Mouse (Mus musculus): Measurements from ENCODE around the gene Kcnk18. TPM values are rescaled to one million over a fixed set of nuclear protein-coding genes. Genes with fewer than 3 reads are reported as not detected.

Kcnk18 gene
- not detected in 2 replicates for polyA plus RNA-seq (2012; rRNA removed)

DNA sequence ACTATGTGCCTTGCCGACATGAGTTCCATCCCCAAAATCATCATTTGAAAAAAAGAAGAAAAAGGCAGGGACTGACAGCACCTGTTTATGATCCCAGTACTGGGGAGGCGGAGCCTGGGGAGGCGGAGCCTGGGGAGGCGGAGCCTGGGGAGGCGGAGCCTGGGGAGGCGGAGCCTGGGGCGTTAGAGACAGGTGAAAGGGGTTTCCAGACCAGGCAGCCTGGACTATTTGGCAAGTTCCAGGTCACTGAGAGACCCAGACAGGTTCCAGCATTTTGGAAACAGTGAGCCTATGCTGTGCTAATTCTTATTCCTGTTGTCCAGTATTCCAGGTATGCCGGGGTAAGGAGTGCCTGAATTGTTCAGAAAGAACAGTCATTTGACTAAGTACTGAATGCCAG is at the start of gene Kcnk18:
Gene Kcnk18, plus strand, starts transcription at position 224 of the 400 bp plus-strand sequence.
- DNase-seq (ENCODE audit: low read depth): no peak
- TF ChIP-seq POLR2A (IDR thresholded peaks at IDR 0.05; ENCODE audit: borderline replicate concordance, extremely low read depth, insufficient read depth, insufficient read length, poor library complexity, severe bottlenecking): no peak
- no peak for TF ChIP-seq CTCF (IDR thresholded peaks at IDR 0.05; ENCODE audit: borderline replicate concordance, extremely low read depth, insufficient read depth, insufficient read length)

DNA sequence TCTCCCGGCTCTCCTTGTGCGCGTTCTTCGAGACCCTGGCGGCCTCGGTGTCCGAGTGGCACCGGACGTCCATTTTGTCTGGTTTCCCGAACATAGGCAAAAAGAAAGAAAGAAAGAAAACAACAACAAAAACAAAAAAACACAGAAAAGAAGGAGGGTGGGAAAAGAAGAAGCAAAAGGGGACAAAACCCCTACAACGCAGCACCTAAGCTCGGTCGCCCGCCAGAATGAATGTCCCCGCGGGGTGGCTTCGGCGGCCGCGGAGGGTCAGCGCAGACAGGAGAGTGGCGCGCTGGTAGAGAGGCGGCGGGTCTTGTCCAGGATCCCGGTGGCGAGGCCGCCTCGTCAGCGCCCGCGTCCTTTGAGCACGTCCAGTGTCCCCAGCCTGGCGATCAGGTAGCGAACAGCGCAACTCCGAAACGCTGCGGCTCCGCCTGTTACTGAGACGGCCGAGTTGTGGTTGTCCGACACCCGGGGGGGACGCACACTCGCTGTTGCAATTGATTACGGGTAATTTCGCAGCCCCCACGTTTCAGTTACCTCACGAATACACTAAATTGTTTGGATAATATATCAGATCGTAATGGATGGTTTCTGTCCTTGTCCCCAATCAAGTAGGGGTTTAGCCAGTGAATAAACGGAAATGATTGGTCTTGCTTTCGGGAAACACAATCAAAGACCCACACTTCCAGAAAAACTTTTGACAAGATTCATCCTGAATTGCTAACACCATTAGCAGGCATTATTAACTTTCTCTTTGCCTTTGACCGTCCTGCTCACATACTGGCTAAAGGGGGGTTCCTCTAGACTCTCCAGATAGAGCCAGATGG is 48.9 kb upstream of the Kcnk18 start, which contains the start of gene Vax1:
Gene Vax1, minus strand, starts transcription at position 121 of the 830 bp plus-strand sequence.
- TF ChIP-seq POLR2A (IDR thresholded peaks at IDR 0.05; ENCODE audit: borderline replicate concordance, extremely low read depth, insufficient read depth, insufficient read length, poor library complexity, severe bottlenecking): no peak
- no peak for TF ChIP-seq CTCF (IDR thresholded peaks at IDR 0.05; ENCODE audit: borderline replicate concordance, extremely low read depth, insufficient read depth, insufficient read length)
- DNase-seq (ENCODE audit: low read depth): peak; percentile 72

DNA sequence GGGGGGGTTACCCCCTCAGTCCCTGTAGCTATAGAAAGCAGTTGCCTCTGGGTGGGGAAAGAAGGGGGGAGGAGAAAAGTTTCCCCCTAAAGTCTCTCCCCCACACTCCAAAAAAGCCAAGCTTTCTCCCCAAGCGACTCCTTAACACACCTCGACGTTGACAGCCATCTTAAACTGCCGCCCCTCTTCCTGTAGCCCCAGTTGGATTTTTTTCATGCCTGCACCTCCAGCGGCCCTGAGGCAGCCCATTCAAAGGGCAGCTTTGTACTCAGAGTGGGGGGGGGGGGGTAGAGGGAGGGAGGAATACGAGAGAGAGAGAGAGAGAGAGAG is 48.3 kb upstream of the Kcnk18 start:
- no peak for TF ChIP-seq POLR2A (IDR thresholded peaks at IDR 0.05; ENCODE audit: borderline replicate concordance, extremely low read depth, insufficient read depth, insufficient read length, poor library complexity, severe bottlenecking)
- no peak for TF ChIP-seq CTCF (IDR thresholded peaks at IDR 0.05; ENCODE audit: borderline replicate concordance, extremely low read depth, insufficient read depth, insufficient read length)
- peak; percentile 82 for DNase-seq (ENCODE audit: low read depth)

DNA sequence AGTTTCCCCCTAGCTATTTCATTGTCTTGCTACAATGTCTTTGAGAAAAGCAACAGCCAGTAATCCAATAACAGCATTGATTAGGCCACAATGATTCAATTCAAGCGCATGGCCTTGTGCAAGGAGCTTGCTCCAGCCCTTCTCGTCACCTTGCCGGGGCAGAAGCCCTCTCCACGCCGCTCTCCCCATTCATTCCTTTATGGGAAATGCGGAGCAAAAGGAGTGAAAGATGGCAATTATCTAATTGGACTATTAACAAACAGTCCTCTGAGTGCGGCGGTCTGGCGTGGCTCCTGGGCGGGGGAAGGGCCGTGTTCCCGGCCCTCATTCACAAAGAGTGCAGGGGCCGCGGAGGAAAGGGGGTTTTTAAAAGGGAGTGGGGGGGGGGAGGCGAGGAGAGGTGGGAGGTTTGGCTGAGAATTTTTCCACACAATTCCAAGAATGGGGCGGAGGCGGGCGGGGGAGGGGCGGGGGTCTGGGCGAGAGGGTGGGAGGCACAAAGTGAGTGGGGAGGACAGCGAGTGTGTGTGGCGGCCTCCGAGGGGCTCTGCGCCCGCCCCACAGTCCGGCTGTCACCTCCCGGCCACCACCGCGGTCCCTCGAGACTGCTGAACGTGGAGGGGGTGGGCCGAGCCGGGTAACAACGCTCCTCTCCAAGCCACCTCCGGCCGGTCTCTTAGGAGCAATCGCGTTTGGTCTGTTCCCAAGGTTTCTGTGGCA is 47.7 kb upstream of the Kcnk18 start:
- TF ChIP-seq POLR2A (IDR thresholded peaks at IDR 0.05; ENCODE audit: borderline replicate concordance, extremely low read depth, insufficient read depth, insufficient read length, poor library complexity, severe bottlenecking): no peak
- TF ChIP-seq CTCF (IDR thresholded peaks at IDR 0.05; ENCODE audit: borderline replicate concordance, extremely low read depth, insufficient read depth, insufficient read length): no peak
- DNase-seq (ENCODE audit: low read depth): peak; percentile 93

DNA sequence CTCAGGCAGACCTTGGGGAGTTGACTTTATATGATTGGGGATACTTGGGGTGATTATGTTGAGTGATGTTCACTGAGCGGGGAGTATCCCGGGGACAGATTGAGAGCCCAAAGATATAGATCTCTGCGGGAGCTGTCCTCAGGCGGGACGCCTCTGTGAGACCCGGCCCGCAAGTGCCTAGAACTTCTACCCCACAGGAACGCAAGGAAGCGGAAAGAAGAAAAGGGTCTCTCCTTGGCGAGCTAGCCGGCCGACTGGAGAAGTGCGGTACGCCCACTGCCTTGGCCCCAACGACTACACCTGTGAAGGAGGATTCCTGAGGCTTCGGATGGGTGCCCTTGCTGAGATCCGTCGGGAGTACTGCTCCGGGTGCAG is 47.2 kb upstream of the Kcnk18 start:
- DNase-seq (ENCODE audit: low read depth): no peak

DNA sequence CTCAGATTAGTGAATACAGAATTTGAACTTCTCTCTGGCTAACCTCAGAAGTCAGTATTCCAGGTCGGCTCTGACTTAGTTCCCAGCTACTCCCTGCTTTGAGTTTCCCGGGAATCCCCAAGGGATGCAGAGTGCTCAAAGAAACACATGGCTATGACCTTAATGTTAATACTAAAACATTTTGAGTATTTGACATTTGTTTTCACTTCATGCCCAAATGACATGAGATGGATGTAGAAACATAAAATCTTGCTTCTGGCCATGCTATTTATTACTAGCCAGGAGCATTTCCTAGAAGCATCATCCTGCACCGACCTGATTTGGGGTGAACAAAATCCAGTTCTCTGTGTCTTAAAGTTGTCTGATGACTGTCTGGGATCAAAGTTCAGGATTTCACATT is 46.2 kb upstream of the Kcnk18 start:
- peak; percentile 41 for DNase-seq (ENCODE audit: low read depth)
- no peak for TF ChIP-seq POLR2A (IDR thresholded peaks at IDR 0.05; ENCODE audit: borderline replicate concordance, extremely low read depth, insufficient read depth, insufficient read length, poor library complexity, severe bottlenecking)
- no peak for TF ChIP-seq CTCF (IDR thresholded peaks at IDR 0.05; ENCODE audit: borderline replicate concordance, extremely low read depth, insufficient read depth, insufficient read length)

More for the DNA sequence above, 47.2 kb upstream of the Kcnk18 start:
- TF ChIP-seq POLR2A (IDR thresholded peaks at IDR 0.05; ENCODE audit: borderline replicate concordance, extremely low read depth, insufficient read depth, insufficient read length, poor library complexity, severe bottlenecking): no peak
- no peak for TF ChIP-seq CTCF (IDR thresholded peaks at IDR 0.05; ENCODE audit: borderline replicate concordance, extremely low read depth, insufficient read depth, insufficient read length)

DNA sequence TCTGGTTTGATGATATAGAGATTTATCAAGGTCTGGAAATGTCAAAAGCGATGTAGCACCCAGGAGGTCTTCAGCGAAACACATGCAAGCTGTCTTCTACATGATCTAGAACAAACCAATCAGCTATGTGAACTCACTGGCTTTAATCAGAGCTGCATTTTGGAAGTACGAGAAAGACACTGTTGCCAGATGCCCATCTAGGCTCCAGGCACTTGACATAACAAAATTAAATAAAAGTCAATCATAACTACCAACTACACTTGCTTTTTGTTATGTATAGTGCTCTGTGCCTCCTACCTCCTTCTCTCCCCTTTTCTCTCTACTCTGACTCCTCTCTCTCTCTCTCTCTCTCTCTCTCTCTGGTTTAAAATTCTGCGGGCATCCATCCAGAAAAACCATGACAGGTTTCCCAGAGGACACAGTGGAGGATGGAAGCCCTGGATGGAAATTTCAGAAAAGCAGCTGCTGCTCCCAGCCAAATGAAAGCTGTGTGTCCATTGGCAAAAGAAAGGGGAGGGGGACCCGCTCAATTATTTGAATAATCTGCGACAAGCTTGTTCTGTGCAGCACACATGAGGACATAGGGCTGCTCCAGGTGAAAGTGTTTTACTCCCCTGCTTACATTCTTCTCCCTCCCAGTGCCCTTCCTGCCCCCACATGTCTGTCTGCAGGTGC is 45.5 kb upstream of the Kcnk18 start:
- no peak for TF ChIP-seq CTCF (IDR thresholded peaks at IDR 0.05; ENCODE audit: borderline replicate concordance, extremely low read depth, insufficient read depth, insufficient read length)
- TF ChIP-seq POLR2A (IDR thresholded peaks at IDR 0.05; ENCODE audit: borderline replicate concordance, extremely low read depth, insufficient read depth, insufficient read length, poor library complexity, severe bottlenecking): no peak
- DNase-seq (ENCODE audit: low read depth): peak; percentile 78

DNA sequence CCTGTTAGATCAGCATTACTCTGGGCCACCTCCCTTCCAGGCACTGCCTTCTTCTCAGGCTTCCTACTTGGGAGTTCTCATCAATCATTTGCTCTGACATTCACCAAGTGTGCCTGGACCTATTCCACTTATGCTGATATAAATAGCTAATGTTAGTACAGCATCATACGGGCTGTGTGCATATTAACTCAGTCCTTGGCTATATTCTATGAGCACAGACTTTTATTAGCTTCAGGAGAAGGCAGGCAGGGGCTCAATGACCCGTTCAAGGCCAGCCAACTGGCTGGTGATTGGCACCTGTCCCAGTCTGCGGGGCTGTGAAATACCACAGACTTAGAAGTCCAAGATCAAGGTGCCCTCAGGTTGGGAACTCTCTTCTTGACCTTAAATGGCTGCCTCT is 35.0 kb upstream of the Kcnk18 start:
- no peak for DNase-seq (ENCODE audit: low read depth)
- no peak for TF ChIP-seq POLR2A (IDR thresholded peaks at IDR 0.05; ENCODE audit: borderline replicate concordance, extremely low read depth, insufficient read depth, insufficient read length, poor library complexity, severe bottlenecking)
- TF ChIP-seq CTCF (IDR thresholded peaks at IDR 0.05; ENCODE audit: borderline replicate concordance, extremely low read depth, insufficient read depth, insufficient read length): no peak

DNA sequence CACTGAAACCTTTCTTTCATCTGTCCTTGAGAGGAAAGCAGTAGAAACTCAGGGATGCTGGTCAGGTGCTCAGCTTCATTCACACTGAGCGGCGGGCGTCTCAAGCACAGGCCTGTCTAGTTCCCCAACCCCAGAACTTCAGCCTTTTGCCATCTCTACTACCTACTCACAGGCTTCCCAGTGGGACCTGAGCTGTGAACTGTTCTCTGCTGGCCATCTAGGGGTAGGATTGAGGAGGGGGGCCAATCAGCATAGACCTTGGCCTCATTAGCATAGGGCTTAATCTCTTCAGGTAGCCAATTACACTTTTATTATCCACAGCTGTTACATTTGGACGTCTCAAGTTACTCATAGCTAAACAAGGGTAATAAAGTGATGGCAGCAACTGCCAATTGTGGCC is 30.0 kb upstream of the Kcnk18 start:
- TF ChIP-seq POLR2A (IDR thresholded peaks at IDR 0.05; ENCODE audit: borderline replicate concordance, extremely low read depth, insufficient read depth, insufficient read length, poor library complexity, severe bottlenecking): no peak
- no peak for DNase-seq (ENCODE audit: low read depth)

DNA sequence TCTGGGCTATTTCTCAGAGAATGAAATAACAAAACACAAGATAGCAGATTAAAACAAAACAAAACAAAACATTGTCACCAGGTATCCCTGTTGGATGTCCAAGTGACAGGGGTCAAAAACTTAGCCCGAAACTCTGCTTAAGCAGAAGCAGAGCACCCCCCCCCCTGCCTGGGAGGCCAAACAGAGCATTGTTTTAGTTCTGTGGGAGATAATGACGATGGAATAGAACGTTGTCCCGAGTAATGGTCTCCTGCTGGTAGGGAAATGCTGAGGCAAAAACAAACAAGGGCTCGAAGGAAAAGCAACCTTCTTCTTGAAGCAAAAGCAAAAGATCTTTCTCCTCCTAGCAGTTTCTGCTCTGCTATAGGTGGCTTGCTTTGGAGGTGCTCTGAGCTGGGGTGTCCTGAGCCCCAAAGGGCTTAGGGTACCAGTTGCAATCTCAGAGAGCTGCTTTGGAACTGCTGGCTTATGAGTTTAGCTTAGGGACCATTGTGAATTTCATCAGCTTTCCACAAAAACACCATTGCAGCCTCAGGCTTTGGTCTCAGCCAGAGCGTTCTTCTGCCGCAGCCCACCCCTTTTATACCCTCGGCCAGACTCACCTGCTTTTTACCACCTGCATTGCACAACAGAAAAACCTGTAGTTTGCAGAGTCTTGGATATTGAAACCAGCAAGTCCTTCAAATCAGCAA is 28.4 kb upstream of the Kcnk18 start:
- DNase-seq (ENCODE audit: low read depth): peak; percentile 31
- no peak for TF ChIP-seq POLR2A (IDR thresholded peaks at IDR 0.05; ENCODE audit: borderline replicate concordance, extremely low read depth, insufficient read depth, insufficient read length, poor library complexity, severe bottlenecking)
- no peak for TF ChIP-seq CTCF (IDR thresholded peaks at IDR 0.05; ENCODE audit: borderline replicate concordance, extremely low read depth, insufficient read depth, insufficient read length)

DNA sequence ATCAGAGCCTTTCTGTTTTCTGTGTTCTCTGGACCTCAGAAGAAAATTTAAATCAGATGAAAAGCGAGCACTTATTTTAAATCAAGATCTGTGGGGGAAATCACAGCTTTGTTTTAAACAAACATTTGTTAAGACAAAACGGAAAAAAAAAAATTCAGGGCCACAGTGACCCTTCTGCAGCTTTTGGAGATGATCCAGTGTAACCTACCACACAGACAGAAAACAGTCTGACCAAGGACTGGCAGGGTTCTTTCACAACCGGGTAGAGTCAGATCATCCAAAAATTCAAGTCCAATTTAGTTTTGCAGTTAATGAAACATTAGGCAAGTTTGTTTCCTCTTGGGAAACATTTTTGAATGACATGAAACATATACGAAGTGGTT is 27.9 kb upstream of the Kcnk18 start:
- peak; percentile 17 for DNase-seq (ENCODE audit: low read depth)
- no peak for TF ChIP-seq CTCF (IDR thresholded peaks at IDR 0.05; ENCODE audit: borderline replicate concordance, extremely low read depth, insufficient read depth, insufficient read length)
- no peak for TF ChIP-seq POLR2A (IDR thresholded peaks at IDR 0.05; ENCODE audit: borderline replicate concordance, extremely low read depth, insufficient read depth, insufficient read length, poor library complexity, severe bottlenecking)
